Mouse (Mus musculus) testis, adult 2 months (tissue): ENCODE data around the gene Efcc1.

Experiments used
- CTCF ChIP-seq: fragments of 200-500 bp; IDR thresholded peaks from 2 replicates; pipeline ENCODE4 v1.5.1; 2012; ENCODE audit warnings: low read depth, mild to moderate bottlenecking, inconsistent platforms, low read length, moderate library complexity; ENCODE audit not compliant: control insufficient read depth, insufficient read depth, insufficient replicate concordance
- POLR2A ChIP-seq: fragments of 200-500 bp; IDR thresholded peaks from 2 replicates; pipeline ENCODE4 v1.6.1; 2012; ENCODE audit warnings: low read depth, mild to moderate bottlenecking, inconsistent platforms, low read length, moderate library complexity; ENCODE audit not compliant: control insufficient read depth

- TF ChIP-seq CTCF (no peak), POLR2A (no peak)
Observed at GRCm38 (mm10) chr6:87762161-87762560, 31.5 kb downstream of the Efcc1 start.
